Mouse (Mus musculus): Measurements from ENCODE around the gene Krtap31-1.

GRCm38 (mm10) chr11:99907620-99908019, at the start of gene Krtap31-1:
- TF ChIP-seq CTCF (IDR thresholded peaks at IDR 0.05; ENCODE audit: low read depth) (no peak), EP300 (IDR thresholded peaks at IDR 0.05; ENCODE audit: low read depth) (no peak)

All from heart, postnatal 0 days (tissue).